Mouse (Mus musculus) testis, adult 2 months (tissue): ENCODE results near the gene Atp5d.

Experiments
- CTCF ChIP-seq: fragments of 200-500 bp; IDR thresholded peaks from 2 replicates; pipeline ENCODE4 v1.5.1; 2012; ENCODE audit warnings: low read depth, mild to moderate bottlenecking, inconsistent platforms, low read length, moderate library complexity; ENCODE audit not compliant: control insufficient read depth, insufficient read depth, insufficient replicate concordance
- POLR2A ChIP-seq: fragments of 200-500 bp; IDR thresholded peaks from 2 replicates; pipeline ENCODE4 v1.6.1; 2012; ENCODE audit warnings: low read depth, mild to moderate bottlenecking, inconsistent platforms, low read length, moderate library complexity; ENCODE audit not compliant: control insufficient read depth

GRCm38 (mm10) chr10:80173358-80173757 lies 34.9 kb downstream of the Atp5d start:
- TF ChIP-seq POLR2A = no peak
- TF ChIP-seq CTCF = no peak
